Mouse (Mus musculus) MEL (cell line): ENCODE data around the gene Sult4a1. TPM values are rescaled to one million over a fixed set of nuclear protein-coding genes. Genes with fewer than 3 reads are reported as not detected.

Source experiments
- DNase-seq: peaks from one replicate; pipeline ENCODE4 v3.0.0; 2011; ENCODE audit warnings: low read depth, low spot score
- H3K27ac ChIP-seq: 2 replicates; pipeline ENCODE4 v1.5.1; 2012; ENCODE audit warnings: low read depth, mild to moderate bottlenecking, control low read depth, low read length, moderate library complexity; ENCODE audit not compliant: control insufficient read depth
- H3K27me3 ChIP-seq, 2 experiments: fragments of 150-350 bp in 1 of 2; sonication (generic) in 1 of 2; 2 replicates each; pipeline ENCODE4 v1.6.1; 2012; ENCODE audit warnings: low read length in 2 of 2, mild to moderate bottlenecking in 2 of 2, improper control_type of control experiment in 1 of 2, moderate library complexity in 1 of 2; ENCODE audit not compliant: insufficient read depth in 2 of 2, control insufficient read depth in 1 of 2
- H3K36me3 ChIP-seq, 2 experiments: 2 replicates each; pipeline ENCODE4 v1.6.1; 2012 to 2014; ENCODE audit warnings: low read length in 2 of 2, improper control_type of control experiment in 1 of 2, inconsistent platforms in 1 of 2, mild to moderate bottlenecking in 1 of 2; ENCODE audit not compliant: insufficient read depth in 2 of 2, control insufficient read depth in 1 of 2
- H3K4me1 ChIP-seq, 2 experiments: fragments of 150-350 bp in 1 of 2; sonication (generic) in 1 of 2; 2 replicates each; pipeline ENCODE4 v1.6.1; 2012; ENCODE audit warnings: low read length in 2 of 2, improper control_type of control experiment in 1 of 2, mild to moderate bottlenecking in 1 of 2; ENCODE audit not compliant: insufficient read depth in 2 of 2, control insufficient read depth in 1 of 2
- H3K4me3 ChIP-seq, 2 experiments: fragments of 150-350 bp in 1 of 2; sonication (generic) in 1 of 2; 2 replicates each; pipeline ENCODE4 v1.5.1; 2012; ENCODE audit warnings: low read depth in 2 of 2, low read length in 2 of 2, mild to moderate bottlenecking in 2 of 2, moderate library complexity in 2 of 2, control low read depth in 1 of 2, improper control_type of control experiment in 1 of 2; ENCODE audit not compliant: control insufficient read depth in 1 of 2, insufficient read depth in 1 of 2
- H3K79me2 ChIP-seq: 2 replicates; pipeline ENCODE4 v1.6.1; 2012; ENCODE audit warnings: mild to moderate bottlenecking, low read length, moderate library complexity; ENCODE audit not compliant: control insufficient read depth, poor library complexity, insufficient read depth
- H3K9ac ChIP-seq: 2 replicates; pipeline ENCODE4 v1.6.1; 2012; ENCODE audit warnings: low read depth, mild to moderate bottlenecking, control low read depth, low read length, moderate library complexity; ENCODE audit not compliant: control insufficient read depth, poor library complexity, severe bottlenecking
- H3K9me3 ChIP-seq: fragments of 150-350 bp; sonication (generic); replicated peaks from 2 replicates; pipeline ENCODE4 v1.6.1; 2012; ENCODE audit warnings: mild to moderate bottlenecking, low read length, improper control_type of control experiment, moderate library complexity; ENCODE audit not compliant: insufficient read depth
- BHLHE40 ChIP-seq: IDR thresholded peaks from 2 replicates; pipeline ENCODE4 v1.6.1; 2012; ENCODE audit warnings: low read depth, mild to moderate bottlenecking, inconsistent platforms, low read length, improper control_type of control experiment, borderline replicate concordance
- CHD2 ChIP-seq: IDR thresholded peaks from 2 replicates; pipeline ENCODE4 v1.6.1; 2011; ENCODE audit warnings: low read length, improper control_type of control experiment
- CTCF ChIP-seq, 3 experiments: IDR thresholded peaks in 2 of 3; conservative IDR thresholded peaks in 1 of 3; 2 replicates each; pipeline ENCODE4 v1.5.1; 2011 to 2012; ENCODE audit warnings: low read length in 3 of 3, low read depth in 2 of 3, mild to moderate bottlenecking in 2 of 3, improper control_type of control experiment in 1 of 3, inconsistent platforms in 1 of 3, mixed read lengths in 1 of 3, moderate library complexity in 1 of 3; ENCODE audit not compliant: control insufficient read depth in 1 of 3, insufficient read depth in 1 of 3, poor library complexity in 1 of 3, severe bottlenecking in 1 of 3
- EP300 ChIP-seq, 2 experiments: IDR thresholded peaks; 2 replicates each; pipeline ENCODE4 v1.6.1; 2011; ENCODE audit warnings: improper control_type of control experiment in 2 of 2, low read length in 2 of 2, low read depth in 1 of 2, mild to moderate bottlenecking in 1 of 2
- GABPA ChIP-seq: IDR thresholded peaks from 2 replicates; pipeline ENCODE4 v1.6.1; 2012; ENCODE audit warnings: low read depth, mild to moderate bottlenecking, inconsistent platforms, low read length, improper control_type of control experiment, moderate library complexity
- GATA1 ChIP-seq: IDR thresholded peaks from 2 replicates; pipeline ENCODE4 v1.6.1; 2011; ENCODE audit warnings: low read depth, low read length, improper control_type of control experiment
- HCFC1 ChIP-seq: IDR thresholded peaks from 2 replicates; pipeline ENCODE4 v1.6.1; 2012; ENCODE audit warnings: low read depth, mild to moderate bottlenecking, inconsistent platforms, low read length, improper control_type of control experiment, moderate library complexity
- JUND ChIP-seq: IDR thresholded peaks from 2 replicates; pipeline ENCODE4 v1.6.1; 2011; ENCODE audit warnings: low read depth, mild to moderate bottlenecking, improper control_type of control experiment, low read length
- MAX ChIP-seq: IDR thresholded peaks from 2 replicates; pipeline ENCODE4 v1.6.1; 2011; ENCODE audit warnings: low read length, improper control_type of control experiment
- MAZ ChIP-seq: IDR thresholded peaks from 2 replicates; pipeline ENCODE4 v1.6.1; 2012; ENCODE audit warnings: low read depth, mild to moderate bottlenecking, inconsistent platforms, low read length, improper control_type of control experiment
- MEF2A ChIP-seq: IDR thresholded peaks from 2 replicates; pipeline ENCODE4 v1.6.1; 2014; ENCODE audit warnings: low read depth, mild to moderate bottlenecking, inconsistent platforms, low read length, improper control_type of control experiment; ENCODE audit not compliant: poor library complexity, insufficient replicate concordance, severe bottlenecking; ENCODE audit errors: extremely low read depth
- MXI1 ChIP-seq: IDR thresholded peaks from 2 replicates; pipeline ENCODE4 v1.6.1; 2011; ENCODE audit warnings: mild to moderate bottlenecking, low read depth, low read length, improper control_type of control experiment
- MYB ChIP-seq: IDR thresholded peaks from 2 replicates; pipeline ENCODE4 v1.6.1; 2011; ENCODE audit warnings: mild to moderate bottlenecking, low read depth, low read length, improper control_type of control experiment
- MYC ChIP-seq: IDR thresholded peaks from 2 replicates; pipeline ENCODE4 v1.6.1; 2011; ENCODE audit warnings: low read depth, mild to moderate bottlenecking, low read length, improper control_type of control experiment, moderate library complexity
- NELFE ChIP-seq: IDR thresholded peaks from 2 replicates; pipeline ENCODE4 v1.6.1; 2011; ENCODE audit warnings: low read depth, low read length, improper control_type of control experiment
- POLR2A ChIP-seq, 2 experiments: IDR thresholded peaks; 2 replicates each; pipeline ENCODE4 v1.6.1; 2011 to 2012; ENCODE audit warnings: low read length in 2 of 2, mild to moderate bottlenecking in 2 of 2, control low read depth in 1 of 2, improper control_type of control experiment in 1 of 2, low read depth in 1 of 2, moderate library complexity in 1 of 2; ENCODE audit not compliant: control insufficient read depth in 1 of 2, insufficient read depth in 1 of 2, poor library complexity in 1 of 2
- POLR2AphosphoS5 ChIP-seq: IDR thresholded peaks from 2 replicates; pipeline ENCODE4 v1.6.1; 2012; ENCODE audit warnings: low read depth, borderline replicate concordance, mild to moderate bottlenecking, inconsistent platforms, low read length, moderate library complexity, mixed read lengths
- RAD21 ChIP-seq: IDR thresholded peaks from 2 replicates; pipeline ENCODE4 v1.6.1; 2011; ENCODE audit warnings: mild to moderate bottlenecking, low read depth, low read length, improper control_type of control experiment
- RCOR1 ChIP-seq: IDR thresholded peaks from 2 replicates; pipeline ENCODE4 v1.6.1; 2012; ENCODE audit warnings: low read depth, mild to moderate bottlenecking, inconsistent platforms, low read length, improper control_type of control experiment
- SMC3 ChIP-seq: IDR thresholded peaks from 2 replicates; pipeline ENCODE4 v1.6.1; 2011; ENCODE audit warnings: low read depth, low read length, improper control_type of control experiment
- TAL1 ChIP-seq: IDR thresholded peaks from 2 replicates; pipeline ENCODE4 v1.6.1; 2012; ENCODE audit warnings: mild to moderate bottlenecking, inconsistent platforms, low read length, moderate library complexity, mixed read lengths
- TCF12 ChIP-seq: IDR thresholded peaks from 2 replicates; pipeline ENCODE4 v1.6.1; 2014; ENCODE audit warnings: low read depth, mild to moderate bottlenecking, inconsistent platforms, low read length, improper control_type of control experiment, moderate library complexity
- UBTF ChIP-seq: IDR thresholded peaks from 2 replicates; pipeline ENCODE4 v1.6.1; 2012; ENCODE audit warnings: low read depth, mild to moderate bottlenecking, inconsistent platforms, low read length, improper control_type of control experiment, moderate library complexity, borderline replicate concordance; ENCODE audit not compliant: insufficient read depth
- USF1 ChIP-seq: IDR thresholded peaks from 2 replicates; pipeline ENCODE4 v1.6.1; 2014; ENCODE audit warnings: low read depth, mild to moderate bottlenecking, inconsistent platforms, low read length, improper control_type of control experiment, moderate library complexity
- USF2 ChIP-seq, 2 experiments: IDR thresholded peaks; 2 replicates each; pipeline ENCODE4 v1.6.1; 2011 to 2012; ENCODE audit warnings: improper control_type of control experiment in 2 of 2, low read length in 2 of 2, borderline replicate concordance in 1 of 2, inconsistent platforms in 1 of 2, low read depth in 1 of 2, mild to moderate bottlenecking in 1 of 2; ENCODE audit not compliant: insufficient read depth in 1 of 2
- ZC3H11A ChIP-seq: IDR thresholded peaks from 2 replicates; pipeline ENCODE4 v1.6.1; 2012; ENCODE audit warnings: low read depth, mild to moderate bottlenecking, inconsistent platforms, low read length, improper control_type of control experiment
- ZKSCAN1 ChIP-seq: IDR thresholded peaks from 2 replicates; pipeline ENCODE4 v1.6.1; 2012; ENCODE audit warnings: low read depth, mild to moderate bottlenecking, inconsistent platforms, low read length, improper control_type of control experiment, moderate library complexity
- polyA plus RNA-seq, 2 experiments: library from polyadenylated mRNA; stranded (reverse) in 1 of 2; unstranded in 1 of 2; fragments of >175 nt in 1 of 2; fragments of >200 nt in 1 of 2; gene quantifications; 2 replicates each; pipeline versions ENCODE4 v1.2.1 to v1.2.4; 2012; ENCODE audit warnings: low replicate concordance in 2 of 2, low read depth in 1 of 2; ENCODE audit not compliant: insufficient read length in 2 of 2, insufficient read depth in 1 of 2, missing spikeins in 1 of 2
- total RNA-seq: library from RNA; depleted of rRNA; stranded (reverse); fragments of 300-350 nt; gene quantifications from 2 replicates; pipeline ENCODE4 v1.2.3, GENCODE M21; 2012

The Sult4a1 gene
- total and polyA plus RNA-seq, 3 experiments, result not detected

- Histone ChIP-seq H3K27ac (no peak overlapping the region), H3K9me3 (no peaks in the 10 kb centered on the region), H3K4me3 (no peak overlapping the region), H3K36me3 (no peaks in the 10 kb centered on the region), H3K27me3 (no peaks in the 10 kb centered on the region), H3K4me1 (no peaks in the 10 kb centered on the region), H3K9ac (no peak overlapping the region)
- no peak for DNase-seq
- TF ChIP-seq SMC3 (no peak), MXI1 (no peak), ZKSCAN1 (no peak), POLR2A (IDR thresholded peaks at IDR 0.05; ENCODE audit: control insufficient read depth in 1 of 2, insufficient read depth in 1 of 2, low read depth in 1 of 2, low read length in 2 of 2, poor library complexity in 1 of 2) (no peak), USF2 (IDR thresholded peaks at IDR 0.05; ENCODE audit: borderline replicate concordance in 1 of 2, insufficient read depth in 1 of 2, low read depth in 1 of 2, low read length in 2 of 2) (no peak), GABPA (no peak), NELFE (no peak), MYC (no peak), BHLHE40 (no peak), TAL1 (no peak), RCOR1 (no peak), MEF2A (no peak), MAZ (no peak), MAX (no peak), JUND (no peak), UBTF (no peak), USF1 (no peak)
- TF ChIP-seq, all 39 proteins: peak for 0
- H3K79me2 ChIP-seq, result no peaks in the 10 kb centered on the region
Measured at GRCm38 (mm10) chr15:84073058-84073457, 32.5 kb downstream of the Sult4a1 start.

- H3K4me1 ChIP-seq, result no peaks in the 10 kb centered on the region
- H3K79me2 ChIP-seq, result no peaks in the 10 kb centered on the region
- no peak overlapping the region for H3K9ac ChIP-seq
- no peak for TF ChIP-seq CHD2
- no peak for TF ChIP-seq TCF12
- no peak for TF ChIP-seq GATA1
- TF ChIP-seq HCFC1, result no peak
- no peak for TF ChIP-seq USF1
- TF ChIP-seq MYB, result no peak
- TF ChIP-seq POLR2A (IDR thresholded peaks at IDR 0.05; ENCODE audit: control insufficient read depth in 1 of 2, insufficient read depth in 1 of 2, low read depth in 1 of 2, low read length in 2 of 2, poor library complexity in 1 of 2), result no peak
- TF ChIP-seq ZC3H11A, result no peak
- TF ChIP-seq EP300 (IDR thresholded peaks at IDR 0.05; ENCODE audit: low read depth in 1 of 2, low read length in 2 of 2), result no peak
- peak; percentile 19 for TF ChIP-seq RAD21
- TF ChIP-seq NELFE, result no peak
- peak; percentile 13 to 30 (median 26); a peak in 4 of 6 replicates for TF ChIP-seq CTCF (IDR thresholded peaks at IDR 0.05 in 2 of 3, conservative IDR thresholded peaks at IDR 0.05 in 1 of 3; ENCODE audit: control insufficient read depth in 1 of 3, insufficient read depth in 1 of 3, low read depth in 2 of 3, low read length in 3 of 3, poor library complexity in 1 of 3, severe bottlenecking in 1 of 3)
- no peak for TF ChIP-seq MEF2A
- TF ChIP-seq POLR2AphosphoS5, result no peak
- peak; percentile 17 for DNase-seq
- no peaks in the 10 kb centered on the region for H3K9me3 ChIP-seq
- H3K36me3 ChIP-seq, result no peaks in the 10 kb centered on the region
- H3K27me3 ChIP-seq, result no peaks in the 10 kb centered on the region
- H3K27ac ChIP-seq, result no peak overlapping the region
- no peak overlapping the region for H3K4me3 ChIP-seq
Measured at GRCm38 (mm10) chr15:84072226-84072625, 33.3 kb downstream of the Sult4a1 start.
